In the genomic region with DNA sequence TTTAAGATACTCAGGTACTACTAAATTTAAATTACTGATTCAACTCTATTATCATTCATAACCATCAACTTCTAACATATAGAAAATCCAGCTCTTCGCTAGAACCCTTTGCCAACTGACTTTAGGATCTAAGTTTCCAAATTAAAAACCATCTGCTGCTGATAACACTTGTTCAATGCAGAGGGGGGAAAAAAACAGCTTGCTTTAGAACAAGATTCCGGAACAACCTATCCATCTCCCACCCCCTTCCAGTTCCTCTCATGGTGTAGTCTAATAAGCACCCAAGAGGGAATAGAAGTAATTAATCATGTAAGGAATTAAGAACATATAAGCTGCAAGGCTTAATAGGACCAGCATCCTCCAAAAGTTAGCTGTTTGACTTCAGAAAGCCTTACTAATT, we compare ENCODE assay signal across 8 mouse cellular contexts. TPM values are rescaled to one million over a fixed set of nuclear protein-coding genes. Genes with fewer than 3 reads are reported as not detected.
DNase-seq lines count a peak whose midpoint lies in the region; ATAC-seq lines count a peak whose summit lies in the region.

No protein-coding gene starts in this region.

- H3K4me3 ChIP-seq in lung, embryonic 15.5 days, result peak overlapping the region; percentile 67
- peak overlapping the region; percentile 72 for H3K4me3 ChIP-seq in embryonic facial prominence, embryonic 15.5 days (replicated peaks)
- H3K4me3 ChIP-seq in limb, embryonic 10.5 days, result peak overlapping the region; percentile 86
- H3K4me3 ChIP-seq in neural tube, embryonic 15.5 days (replicated peaks), result peak overlapping the region; percentile 66

- no peak overlapping the region for H3K27ac ChIP-seq in lung, embryonic 15.5 days
- no peak overlapping the region for H3K27ac ChIP-seq in embryonic facial prominence, embryonic 15.5 days (replicated peaks)
- H3K27ac ChIP-seq in limb, embryonic 10.5 days, result no peak overlapping the region; the same call in 1 of the 2 replicates
- no peak overlapping the region for H3K27ac ChIP-seq in neural tube, embryonic 15.5 days (replicated peaks)

- WGBS in lung, embryonic 15.5 days, result 19% methylated on average over 2 of the region's 2 CpGs
- 26% methylated on average over 2 of the region's 2 CpGs for WGBS in embryonic facial prominence, embryonic 15.5 days
- WGBS in limb, embryonic 10.5 days, result 35% methylated on average over 2 of the region's 2 CpGs
- WGBS in neural tube, embryonic 15.5 days, result 25% methylated on average over 2 of the region's 2 CpGs

- H3K9me3 ChIP-seq in lung, embryonic 15.5 days, result no peaks in the 10 kb centered on the region
- H3K9me3 ChIP-seq in embryonic facial prominence, embryonic 15.5 days (replicated peaks), result no peaks in the 10 kb centered on the region
- H3K9me3 ChIP-seq in limb, embryonic 10.5 days (replicated peaks), result no peaks in the 10 kb centered on the region
- no peaks in the 10 kb centered on the region for H3K9me3 ChIP-seq in neural tube, embryonic 15.5 days (replicated peaks)

- H3K4me1 ChIP-seq in lung, embryonic 15.5 days, result peaks cover 20% of the 10 kb centered on the region
- peaks cover 21% of the 10 kb centered on the region for H3K4me1 ChIP-seq in embryonic facial prominence, embryonic 15.5 days
- peaks cover 26% of the 10 kb centered on the region for H3K4me1 ChIP-seq in limb, embryonic 10.5 days
- peaks cover 30% of the 10 kb centered on the region for H3K4me1 ChIP-seq in neural tube, embryonic 15.5 days

- H3K27me3 ChIP-seq in lung, embryonic 15.5 days, result no peaks in the 10 kb centered on the region
- H3K27me3 ChIP-seq in embryonic facial prominence, embryonic 15.5 days, result no peaks in the 10 kb centered on the region
- H3K27me3 ChIP-seq in limb, embryonic 10.5 days (ENCODE audit: low read depth, poor library complexity, severe bottlenecking), result no peaks in the 10 kb centered on the region
- H3K27me3 ChIP-seq in neural tube, embryonic 15.5 days (replicated peaks), result no peaks in the 10 kb centered on the region

- no peak for DNase-seq in lung, postnatal 36 days
- no peak for DNase-seq in limb, embryonic 10.5 days (ENCODE audit: low spot score)
- no peak for DNase-seq in T-cell, adult 2 months (ENCODE audit: low spot score)
- no peak for DNase-seq in layer of hippocampus, adult 11-12 months (ENCODE audit: low spot score)
- DNase-seq in embryo, embryonic 10 days (ENCODE audit: low spot score), result no peak

- no peak for ATAC-seq in lung, embryonic 15.5 days (ENCODE audit: borderline replicate concordance, extremely low read depth, low FRiP score, low TSS enrichment)
- no peak for ATAC-seq in embryonic facial prominence, embryonic 15.5 days (ENCODE audit: insufficient number of reproducible peaks, low FRiP score, low TSS enrichment, low read depth)
- no peak for ATAC-seq in neural tube, embryonic 15.5 days (ENCODE audit: low FRiP score)

- no peaks in the 10 kb centered on the region for H3K36me3 ChIP-seq in lung, embryonic 15.5 days
- H3K36me3 ChIP-seq in embryonic facial prominence, embryonic 15.5 days, result no peaks in the 10 kb centered on the region
- no peaks in the 10 kb centered on the region for H3K36me3 ChIP-seq in limb, embryonic 10.5 days
- no peaks in the 10 kb centered on the region for H3K36me3 ChIP-seq in neural tube, embryonic 15.5 days

- peak overlapping the region; percentile 59 for H3K9ac ChIP-seq in lung, embryonic 15.5 days
- H3K9ac ChIP-seq in embryonic facial prominence, embryonic 15.5 days, result peak overlapping the region; percentile 50; the same call in 1 of the 2 replicates
- peak overlapping the region; percentile 62; the same call in 1 of the 2 replicates for H3K9ac ChIP-seq in neural tube, embryonic 15.5 days (replicated peaks)

- peak overlapping the region; percentile 90 for H3K4me2 ChIP-seq in lung, embryonic 15.5 days
- H3K4me2 ChIP-seq in embryonic facial prominence, embryonic 15.5 days (replicated peaks), result peak overlapping the region; percentile 93
- peak overlapping the region; percentile 96 for H3K4me2 ChIP-seq in neural tube, embryonic 15.5 days

RNA-seq across cellular contexts. Expression of gene Lin54, which starts 1.2 kb away (rescaled TPM):
- polyA plus RNA-seq in lung, embryonic 15.5 days (2015; fragmentation: Nextera tagmentation; extraction: Ambion mirVana), result 12.5 and 14.3 TPM in 2 replicates
- 9.2 and 10.5 TPM in 2 replicates for polyA plus RNA-seq in embryonic facial prominence, embryonic 15.5 days (2015; fragmentation: Nextera tagmentation; extraction: Ambion mirVana)
- 14.5 and 15.4 TPM in 2 replicates for polyA plus RNA-seq in limb, embryonic 10.5 days (2016; fragmentation: Nextera tagmentation; extraction: Ambion mirVana)
- 6.0 and 7.5 TPM in 2 replicates for polyA plus RNA-seq in neural tube, embryonic 15.5 days (2015; fragmentation: Nextera tagmentation; extraction: Ambion mirVana)

RNA-seq across cellular contexts. Expression of gene Cops4, which starts 18.9 kb away (rescaled TPM):
- polyA plus RNA-seq in lung, embryonic 15.5 days (2015; fragmentation: Nextera tagmentation; extraction: Ambion mirVana), result 187 and 190 TPM in 2 replicates
- polyA plus RNA-seq in embryonic facial prominence, embryonic 15.5 days (2015; fragmentation: Nextera tagmentation; extraction: Ambion mirVana), result 180 TPM in 2 replicates
- polyA plus RNA-seq in limb, embryonic 10.5 days (2016; fragmentation: Nextera tagmentation; extraction: Ambion mirVana), result 252 and 254 TPM in 2 replicates
- 177 and 183 TPM in 2 replicates for polyA plus RNA-seq in neural tube, embryonic 15.5 days (2015; fragmentation: Nextera tagmentation; extraction: Ambion mirVana)
